Mouse (Mus musculus) liver, adult 2 months (tissue): ENCODE results near the gene Fosl2.

Source experiments
- CTCF ChIP-seq: fragments of 200-500 bp; IDR thresholded peaks from 2 replicates; pipeline ENCODE4 v1.5.1; 2011; ENCODE audit warnings: low read depth, low read length, control low read depth
- POLR2A ChIP-seq: fragments of 200-500 bp; IDR thresholded peaks from 2 replicates; pipeline ENCODE4 v1.6.1; 2011; ENCODE audit warnings: low read length, control low read depth; ENCODE audit not compliant: insufficient read depth; ENCODE audit errors: extremely low read depth

DNA sequence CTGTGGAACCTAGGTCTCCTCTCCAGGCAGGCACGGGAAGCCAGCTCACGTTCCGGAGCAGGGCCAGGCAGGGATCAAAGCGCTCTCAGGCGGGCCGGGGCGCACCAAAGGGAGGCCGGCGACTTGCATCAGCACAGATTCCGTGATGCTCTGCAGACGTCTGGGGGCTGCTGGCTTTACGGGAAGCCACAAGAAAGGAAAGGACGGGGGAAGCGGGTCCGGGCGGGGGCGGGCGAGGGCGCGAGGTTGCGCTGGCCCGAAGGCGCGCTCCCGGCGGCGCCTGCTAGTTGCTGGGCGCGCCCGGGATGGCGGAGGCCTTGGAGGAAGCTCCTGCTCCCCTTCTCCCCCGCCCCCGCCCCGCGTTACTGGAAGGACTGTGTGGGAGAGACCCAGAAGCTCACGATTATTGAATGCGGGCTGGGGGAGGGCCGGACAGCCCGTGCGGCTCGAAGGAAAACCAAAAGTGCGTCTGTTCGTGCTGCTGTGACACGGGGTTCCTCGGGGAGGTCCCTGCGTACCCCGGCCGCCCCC, 2.6 kb upstream of the Fosl2 start:
- TF ChIP-seq CTCF (no peak), POLR2A (no peak)
